Mouse (Mus musculus): Measurements from ENCODE around the gene Mefv. TPM values are rescaled to one million over a fixed set of nuclear protein-coding genes. Genes with fewer than 3 reads are reported as not detected.

Gene Mefv
- polyA plus RNA-seq, 1 experiment from 2014 or later, result not detected

GRCm38 (mm10) chr16:3733198-3733732 lies 15.4 kb upstream of the Mefv start:
- Histone ChIP-seq H3K9ac (ENCODE audit: low read length) (no peak overlapping the region), H3K36me3 (ENCODE audit: control insufficient read depth, insufficient read depth, low read length) (no peaks in the 10 kb centered on the region), H3K4me1 (replicated peaks; ENCODE audit: control insufficient read depth, insufficient read depth) (no peaks in the 10 kb centered on the region), H3K27me3 (ENCODE audit: control insufficient read depth, insufficient read depth, low read length) (no peaks in the 10 kb centered on the region), H3K4me2 (replicated peaks; ENCODE audit: low read depth) (no peak overlapping the region), H3K9me3 (ENCODE audit: control insufficient read depth, low read length) (no peaks in the 10 kb centered on the region), H3K4me3 (ENCODE audit: low read depth, low read length) (no peak overlapping the region), H3K27ac (replicated peaks) (no peak overlapping the region)
- 65% methylated on average over 1 of the region's 1 CpGs for WGBS
- ATAC-seq (ENCODE audit: low FRiP score, low TSS enrichment), result no peak
- DNase-seq (ENCODE audit: low spot score), result no peak
- TF ChIP-seq CTCF (IDR thresholded peaks at IDR 0.05; ENCODE audit: low read depth), result no peak
- no peak for TF ChIP-seq EP300 (optimal IDR thresholded peaks at IDR 0.05)

DNA sequence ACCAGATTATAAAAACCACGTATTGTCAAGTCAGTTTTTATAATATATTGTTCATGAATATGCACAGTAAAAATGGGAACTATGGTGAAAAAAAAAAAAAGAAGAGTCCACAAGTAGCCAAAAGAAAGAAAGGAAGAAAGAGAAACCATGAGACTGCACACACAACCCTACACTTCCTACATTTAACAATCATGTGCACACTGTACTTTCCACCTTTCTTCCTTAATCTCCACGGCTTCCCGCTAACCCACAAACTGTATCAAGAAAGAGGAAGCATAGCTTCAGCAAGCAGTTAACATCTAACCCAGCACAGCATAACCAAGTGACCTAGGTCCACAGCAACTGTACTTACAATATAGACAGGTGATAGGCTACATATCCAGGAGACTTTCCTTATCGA lies 14.7 kb upstream of the Mefv start:
- no peak overlapping the region for H3K4me3 ChIP-seq (ENCODE audit: low read depth, low read length)
- 81% methylated on average over 4 of the region's 4 CpGs for WGBS
- no peak overlapping the region for H3K9ac ChIP-seq (ENCODE audit: low read length)
- H3K27me3 ChIP-seq (ENCODE audit: control insufficient read depth, insufficient read depth, low read length), result no peaks in the 10 kb centered on the region
- H3K27ac ChIP-seq (replicated peaks), result no peak overlapping the region
- TF ChIP-seq CTCF (IDR thresholded peaks at IDR 0.05; ENCODE audit: low read depth), result no peak
- no peak for TF ChIP-seq EP300 (optimal IDR thresholded peaks at IDR 0.05)
- no peak for ATAC-seq (ENCODE audit: low FRiP score, low TSS enrichment)
- no peaks in the 10 kb centered on the region for H3K9me3 ChIP-seq (ENCODE audit: control insufficient read depth, low read length)
- no peaks in the 10 kb centered on the region for H3K4me1 ChIP-seq (replicated peaks; ENCODE audit: control insufficient read depth, insufficient read depth)
- H3K36me3 ChIP-seq (ENCODE audit: control insufficient read depth, insufficient read depth, low read length), result no peaks in the 10 kb centered on the region
- no peak overlapping the region for H3K4me2 ChIP-seq (replicated peaks; ENCODE audit: low read depth)
- no peak for DNase-seq (ENCODE audit: low spot score)

DNA sequence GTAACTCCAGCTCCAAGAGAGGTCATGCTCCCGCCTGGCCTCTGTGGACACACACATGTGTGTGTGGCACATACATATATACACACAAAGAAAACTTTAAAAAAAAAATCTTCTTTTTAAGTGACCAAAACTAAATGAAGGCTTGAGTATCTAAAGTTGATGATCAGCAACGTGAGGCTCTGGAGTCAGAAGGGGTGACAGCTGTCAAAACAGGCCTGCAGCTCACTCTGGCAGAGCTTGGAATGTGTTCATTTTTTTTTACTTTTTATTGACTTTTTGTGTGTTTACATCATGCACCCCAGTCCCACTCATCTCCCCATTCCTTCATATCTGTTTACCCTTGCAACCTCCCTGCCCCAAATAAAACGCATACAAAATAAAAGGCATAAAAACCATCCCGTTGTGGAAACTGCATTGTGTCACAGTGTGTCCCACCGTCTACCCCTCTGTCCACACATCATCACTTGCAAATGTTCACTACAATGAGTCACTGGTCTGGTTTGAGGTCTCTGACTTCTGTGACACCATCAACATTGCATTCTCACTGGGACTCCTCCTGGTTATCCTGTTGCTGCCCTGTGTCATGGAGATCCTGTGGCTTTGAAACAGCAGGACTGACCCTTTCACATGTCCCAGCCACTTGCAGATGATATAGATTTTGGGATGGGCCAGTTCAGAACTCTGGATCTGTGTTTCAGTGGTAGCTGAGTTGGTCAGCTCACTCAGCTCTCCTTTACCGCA lies 10.3 kb upstream of the Mefv start:
- WGBS, result 78% methylated on average over 6 of the region's 6 CpGs
- Histone ChIP-seq H3K9ac (ENCODE audit: low read length) (no peak overlapping the region), H3K36me3 (ENCODE audit: control insufficient read depth, insufficient read depth, low read length) (no peaks in the 10 kb centered on the region), H3K27me3 (ENCODE audit: control insufficient read depth, insufficient read depth, low read length) (no peaks in the 10 kb centered on the region), H3K4me2 (replicated peaks; ENCODE audit: low read depth) (no peak overlapping the region), H3K27ac (replicated peaks) (no peak overlapping the region), H3K9me3 (ENCODE audit: control insufficient read depth, low read length) (no peaks in the 10 kb centered on the region), H3K4me3 (ENCODE audit: low read depth, low read length) (no peak overlapping the region), H3K4me1 (replicated peaks; ENCODE audit: control insufficient read depth, insufficient read depth) (no peaks in the 10 kb centered on the region)
- TF ChIP-seq CTCF (IDR thresholded peaks at IDR 0.05; ENCODE audit: low read depth) (no peak), EP300 (optimal IDR thresholded peaks at IDR 0.05) (no peak)
- ATAC-seq (ENCODE audit: low FRiP score, low TSS enrichment) (no peak), DNase-seq (ENCODE audit: low spot score) (no peak)

DNA sequence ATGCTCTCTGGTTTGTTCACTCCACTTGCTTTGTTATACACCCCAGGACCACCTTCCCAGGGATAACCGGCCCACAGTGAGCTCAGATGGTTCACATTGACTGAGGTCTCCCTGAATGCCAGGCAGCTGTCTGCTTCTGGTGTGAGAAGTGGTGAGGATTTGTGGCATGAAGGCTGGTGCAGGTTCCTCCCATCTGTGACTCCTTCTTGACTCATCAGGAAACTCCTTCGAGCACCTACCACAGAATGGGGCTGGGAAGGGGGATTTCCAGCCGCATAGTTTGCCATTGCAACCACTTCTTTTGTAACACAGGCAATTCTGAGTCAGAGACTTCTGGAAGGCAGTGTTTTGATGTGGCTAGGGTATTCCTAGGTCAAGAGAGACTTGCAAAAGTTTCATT lies 5.3 kb upstream of the Mefv start:
- Histone ChIP-seq H3K27me3 (ENCODE audit: control insufficient read depth, insufficient read depth, low read length) (no peaks in the 10 kb centered on the region), H3K9ac (ENCODE audit: low read length) (no peak overlapping the region), H3K4me1 (replicated peaks; ENCODE audit: control insufficient read depth, insufficient read depth) (no peaks in the 10 kb centered on the region), H3K36me3 (ENCODE audit: control insufficient read depth, insufficient read depth, low read length) (no peaks in the 10 kb centered on the region), H3K27ac (replicated peaks) (no peak overlapping the region), H3K4me2 (replicated peaks; ENCODE audit: low read depth) (no peak overlapping the region), H3K4me3 (ENCODE audit: low read depth, low read length) (no peak overlapping the region), H3K9me3 (ENCODE audit: control insufficient read depth, low read length) (no peaks in the 10 kb centered on the region)
- no peak for ATAC-seq (ENCODE audit: low FRiP score, low TSS enrichment)
- TF ChIP-seq CTCF (IDR thresholded peaks at IDR 0.05; ENCODE audit: low read depth) (no peak), EP300 (optimal IDR thresholded peaks at IDR 0.05) (no peak)
- DNase-seq (ENCODE audit: low spot score), result no peak
- WGBS, result 70% methylated on average over 3 of the region's 3 CpGs

DNA sequence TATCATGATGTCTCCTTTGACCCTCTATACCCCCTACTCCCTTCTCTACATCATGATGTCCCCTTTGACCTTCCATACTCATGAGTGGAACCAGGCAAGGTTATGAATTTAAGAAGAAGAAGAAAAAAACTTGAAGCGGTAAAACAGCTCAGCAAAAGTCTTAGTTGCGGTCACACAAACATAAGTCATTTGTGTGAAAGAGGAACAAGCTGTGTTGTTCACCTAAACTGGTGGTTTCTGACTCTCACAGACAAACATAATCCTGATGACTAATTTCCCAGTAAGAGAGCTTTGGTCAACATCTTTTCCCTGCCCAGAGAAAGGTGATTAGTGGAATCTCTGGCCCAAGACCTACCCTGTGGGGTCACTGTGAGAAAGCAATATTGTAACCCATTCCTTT lies 3.2 kb downstream of the Mefv start:
- Histone ChIP-seq H3K4me2 (replicated peaks; ENCODE audit: low read depth) (no peak overlapping the region), H3K4me3 (ENCODE audit: low read depth, low read length) (no peak overlapping the region), H3K36me3 (ENCODE audit: control insufficient read depth, insufficient read depth, low read length) (no peaks in the 10 kb centered on the region), H3K9me3 (ENCODE audit: control insufficient read depth, low read length) (no peaks in the 10 kb centered on the region), H3K27ac (replicated peaks) (no peak overlapping the region), H3K4me1 (replicated peaks; ENCODE audit: control insufficient read depth, insufficient read depth) (no peaks in the 10 kb centered on the region), H3K9ac (ENCODE audit: low read length) (no peak overlapping the region), H3K27me3 (ENCODE audit: control insufficient read depth, insufficient read depth, low read length) (no peaks in the 10 kb centered on the region)
- ATAC-seq (ENCODE audit: low FRiP score, low TSS enrichment) (no peak), DNase-seq (ENCODE audit: low spot score) (no peak)
- WGBS, result 90% methylated on average over 2 of the region's 2 CpGs
- no peak for TF ChIP-seq EP300 (optimal IDR thresholded peaks at IDR 0.05)
- no peak for TF ChIP-seq CTCF (IDR thresholded peaks at IDR 0.05; ENCODE audit: low read depth)

- no peaks in the 10 kb centered on the region for H3K27me3 ChIP-seq (ENCODE audit: control insufficient read depth, insufficient read depth, low read length)
- H3K4me2 ChIP-seq (replicated peaks; ENCODE audit: low read depth), result no peak overlapping the region
- no peak for ATAC-seq (ENCODE audit: low FRiP score, low TSS enrichment)
- TF ChIP-seq CTCF (IDR thresholded peaks at IDR 0.05; ENCODE audit: low read depth) (no peak), EP300 (optimal IDR thresholded peaks at IDR 0.05) (no peak)
- no peak overlapping the region for H3K4me3 ChIP-seq (ENCODE audit: low read depth, low read length)
- DNase-seq (ENCODE audit: low spot score), result no peak
- H3K27ac ChIP-seq (replicated peaks), result no peak overlapping the region
- no peaks in the 10 kb centered on the region for H3K9me3 ChIP-seq (ENCODE audit: control insufficient read depth, low read length)
- no peaks in the 10 kb centered on the region for H3K4me1 ChIP-seq (replicated peaks; ENCODE audit: control insufficient read depth, insufficient read depth)
- no peak overlapping the region for H3K9ac ChIP-seq (ENCODE audit: low read length)
- H3K36me3 ChIP-seq (ENCODE audit: control insufficient read depth, insufficient read depth, low read length), result no peaks in the 10 kb centered on the region
- 77% methylated on average over 6 of the region's 6 CpGs for WGBS
These were observed 11.2 kb downstream of the Mefv start for GRCm38 (mm10) chr16:3706680-3707079.

Measured in stomach, postnatal 0 days (tissue).